Mouse (Mus musculus) embryonic fibroblast, embryonic 13.5 days (primary cell): ENCODE results near the gene Syne2.

Source experiments
- CTCF ChIP-seq: IDR thresholded peaks from 2 replicates; pipeline ENCODE4 v1.5.1; 2011; ENCODE audit warnings: mild to moderate bottlenecking, control low read depth, low read length, moderate library complexity, borderline replicate concordance; ENCODE audit not compliant: insufficient read depth
- POLR2A ChIP-seq: IDR thresholded peaks from 2 replicates; pipeline ENCODE4 v1.6.1; 2011; ENCODE audit warnings: low read depth, mild to moderate bottlenecking, control low read depth, low read length, moderate library complexity

DNA sequence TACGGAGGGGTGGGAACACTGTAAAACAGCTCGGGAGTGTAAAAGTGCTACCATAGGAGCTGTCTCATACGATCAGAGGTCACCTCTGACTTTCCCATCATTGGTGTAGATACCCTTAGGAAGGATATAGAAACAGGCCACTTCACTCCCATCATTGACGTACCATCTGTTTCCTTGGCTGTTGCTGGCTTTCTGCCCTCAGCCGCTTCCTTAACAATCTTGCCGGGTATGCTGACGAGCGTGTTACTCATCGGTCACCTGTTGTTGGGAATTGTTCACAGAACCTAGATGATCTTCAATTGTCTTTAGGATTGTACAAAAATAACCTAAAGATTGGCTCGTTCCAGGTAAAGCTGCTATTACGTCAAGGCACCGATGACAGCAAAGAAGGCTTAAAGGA lies 284.7 kb downstream of the Syne2 start:
- TF ChIP-seq CTCF, result no peak
- TF ChIP-seq POLR2A, result no peak
